Mouse (Mus musculus): Measurements from ENCODE around the gene Zfp664.

The Zfp664 gene

GRCm38 (mm10) chr5:124862013-124862866 lies at the start of gene Zfp664, which contains the start of gene Ccdc92:
TSS of gene Zfp664 (plus strand) at chr5:124862691.
TSS of gene Ccdc92 (minus strand) at chr5:124862424.
- DNase-seq = peak; percentile 97

GRCm38 (mm10) chr5:124814797-124815196 lies 47.7 kb upstream of the Zfp664 start:
- DNase-seq = peak; percentile 6

GRCm38 (mm10) chr5:124817050-124817449 lies 45.4 kb upstream of the Zfp664 start:
- no peak for DNase-seq

GRCm38 (mm10) chr5:124822128-124822894 lies 40.2 kb upstream of the Zfp664 start:
- DNase-seq = no peak

GRCm38 (mm10) chr5:124830331-124830730 lies 32.2 kb upstream of the Zfp664 start:
- no peak for DNase-seq

- DNase-seq = no peak
These were observed 27.3 kb upstream of the Zfp664 start for GRCm38 (mm10) chr5:124835218-124835617.

- no peak for DNase-seq
These were observed 26.4 kb upstream of the Zfp664 start for GRCm38 (mm10) chr5:124836075-124836474.

GRCm38 (mm10) chr5:124836621-124837020 lies 25.9 kb upstream of the Zfp664 start:
- no peak for DNase-seq

- DNase-seq = no peak
These were observed 22.3 kb upstream of the Zfp664 start for GRCm38 (mm10) chr5:124840202-124840601.

GRCm38 (mm10) chr5:124840669-124841068 lies 21.8 kb upstream of the Zfp664 start:
- no peak for DNase-seq

GRCm38 (mm10) chr5:124843386-124843785 lies 19.1 kb upstream of the Zfp664 start:
- DNase-seq = no peak

- DNase-seq = no peak
These were observed 17.6 kb upstream of the Zfp664 start for GRCm38 (mm10) chr5:124844929-124845328.

- no peak for DNase-seq
These were observed 15.5 kb upstream of the Zfp664 start for GRCm38 (mm10) chr5:124847014-124847413.

GRCm38 (mm10) chr5:124848994-124849393 lies 13.5 kb upstream of the Zfp664 start:
- no peak for DNase-seq

GRCm38 (mm10) chr5:124851572-124851971 lies 10.9 kb upstream of the Zfp664 start:
- DNase-seq = no peak

- peak; percentile 13 for DNase-seq
These were observed 10.2 kb upstream of the Zfp664 start for GRCm38 (mm10) chr5:124852294-124852693.

GRCm38 (mm10) chr5:124853079-124853478 lies 9.4 kb upstream of the Zfp664 start:
- DNase-seq = peak; percentile 28

GRCm38 (mm10) chr5:124854202-124854601 lies 8.3 kb upstream of the Zfp664 start:
- no peak for DNase-seq

GRCm38 (mm10) chr5:124860013-124860412 lies 2.5 kb upstream of the Zfp664 start:
- peak; percentile 33 for DNase-seq

- peak; percentile 15 for DNase-seq
These were observed 1.0 kb upstream of the Zfp664 start for GRCm38 (mm10) chr5:124861463-124861862.

- DNase-seq = peak; percentile 37
These were observed 615 bp downstream of the Zfp664 start for GRCm38 (mm10) chr5:124862871-124863741.

- DNase-seq = peak; percentile 84
These were observed 6.5 kb downstream of the Zfp664 start for GRCm38 (mm10) chr5:124868981-124869380.

- peak; percentile 16 for DNase-seq
These were observed 9.5 kb downstream of the Zfp664 start for GRCm38 (mm10) chr5:124872033-124872432.

Data from lung, postnatal 10 days (tissue).